Mouse (Mus musculus) thymus, adult 2 months (tissue): ENCODE data around the gene Cep104. TPM values are rescaled to one million over a fixed set of nuclear protein-coding genes. Genes with fewer than 3 reads are reported as not detected.

Experiments
- DNase-seq: peaks from one replicate; pipeline ENCODE4 v3.0.0; 2021
- H3K27ac ChIP-seq: fragments of 200-500 bp; 2 replicates; pipeline ENCODE4 v1.5.1; 2012; ENCODE audit warnings: low read length, control low read depth; ENCODE audit not compliant: control insufficient read depth, insufficient read depth
- H3K27me3 ChIP-seq: fragments of 200-500 bp; 2 replicates; pipeline ENCODE4 v1.6.1; 2012; ENCODE audit warnings: mild to moderate bottlenecking, low read length, moderate library complexity, mixed read lengths; ENCODE audit not compliant: control insufficient read depth, insufficient read depth
- H3K36me3 ChIP-seq: fragments of 200-500 bp; 2 replicates; pipeline ENCODE4 v1.6.1; 2012; ENCODE audit warnings: mild to moderate bottlenecking, low read length, moderate library complexity; ENCODE audit not compliant: control insufficient read depth, insufficient read depth
- H3K4me1 ChIP-seq: fragments of 200-500 bp; replicated peaks from 2 replicates; pipeline ENCODE4 v1.6.1; 2012; ENCODE audit warnings: low read length; ENCODE audit not compliant: control insufficient read depth, insufficient read depth
- H3K4me3 ChIP-seq: fragments of 200-500 bp; 2 replicates; pipeline ENCODE4 v1.5.1; 2012; ENCODE audit warnings: mild to moderate bottlenecking, low read length, control low read depth, moderate library complexity; ENCODE audit not compliant: control insufficient read depth, insufficient read depth
- CTCF ChIP-seq: fragments of 200-500 bp; IDR thresholded peaks from 2 replicates; pipeline ENCODE4 v1.5.1; 2012; ENCODE audit warnings: mild to moderate bottlenecking, control low read depth, low read length, moderate library complexity, borderline replicate concordance; ENCODE audit not compliant: control insufficient read depth, poor library complexity, insufficient read depth; ENCODE audit errors: extremely low read depth
- POLR2A ChIP-seq: fragments of 200-500 bp; IDR thresholded peaks from 2 replicates; pipeline ENCODE4 v1.6.1; 2012; ENCODE audit warnings: mild to moderate bottlenecking, low read length, control low read depth, moderate library complexity; ENCODE audit not compliant: control insufficient read depth, poor library complexity, insufficient read depth; ENCODE audit errors: extremely low read depth
- WGBS: fragments of 180-500 bp; shearing (Covaris S2); methylation state at CpG from one replicate; pipeline ENCODE4 v1.1.7; 2018; 5-methylcytosine and 5-hydroxymethylcytosine counted together
- polyA plus RNA-seq: library from polyadenylated mRNA; depleted of rRNA; stranded (reverse); fragments of >200 nt; gene quantifications from 2 replicates; pipeline ENCODE4 v1.2.3, GENCODE M21; 2012

Gene Cep104
- polyA plus RNA-seq, 1 experiment, result 24.5 TPM

- peaks cover 5% of the 10 kb centered on the region for H3K4me1 ChIP-seq
- H3K27ac ChIP-seq, result peak overlapping the region; percentile 13; the same call in 1 of the 2 replicates
- H3K27me3 ChIP-seq, result no peaks in the 10 kb centered on the region
- TF ChIP-seq CTCF, result no peak
- no peak for TF ChIP-seq POLR2A
- peak overlapping the region; percentile 74 for H3K4me3 ChIP-seq
- under 1% methylated on average over 37 of the region's 37 CpGs for WGBS
- peaks cover 12% of the 10 kb centered on the region; the same call in 1 of the 2 replicates for H3K36me3 ChIP-seq
- no peak for DNase-seq
These were observed 17.3 kb upstream of the Cep104 start for GRCm38 (mm10) chr4:153957444-153958250.

GRCm38 (mm10) chr4:153962631-153963030, 12.4 kb upstream of the Cep104 start:
- DNase-seq, result no peak
- H3K27ac ChIP-seq, result no peak overlapping the region
- peaks cover 12% of the 10 kb centered on the region; the same call in 1 of the 2 replicates for H3K36me3 ChIP-seq
- H3K4me1 ChIP-seq, result peaks cover 5% of the 10 kb centered on the region
- no peaks in the 10 kb centered on the region for H3K27me3 ChIP-seq
- H3K4me3 ChIP-seq, result no peak overlapping the region
- 95% methylated on average over 7 of the region's 7 CpGs for WGBS
- TF ChIP-seq POLR2A (no peak), CTCF (no peak)

- no peak overlapping the region for H3K4me3 ChIP-seq
- no peaks in the 10 kb centered on the region for H3K4me1 ChIP-seq
- DNase-seq, result no peak
- no peaks in the 10 kb centered on the region for H3K27me3 ChIP-seq
- peaks cover 9% of the 10 kb centered on the region for H3K36me3 ChIP-seq
- no peak for TF ChIP-seq POLR2A
- TF ChIP-seq CTCF, result no peak
- 92% methylated on average over 5 of the region's 5 CpGs for WGBS
- no peak overlapping the region for H3K27ac ChIP-seq
These were observed 8.3 kb upstream of the Cep104 start for GRCm38 (mm10) chr4:153966651-153967050.

GRCm38 (mm10) chr4:153967556-153967955, 7.4 kb upstream of the Cep104 start:
- no peaks in the 10 kb centered on the region for H3K4me1 ChIP-seq
- WGBS, result 91% methylated on average over 2 of the region's 2 CpGs
- H3K27me3 ChIP-seq, result no peaks in the 10 kb centered on the region
- H3K36me3 ChIP-seq, result peaks cover 6% of the 10 kb centered on the region
- no peak overlapping the region for H3K4me3 ChIP-seq
- no peak overlapping the region for H3K27ac ChIP-seq
- TF ChIP-seq POLR2A, result no peak
- no peak for TF ChIP-seq CTCF
- DNase-seq, result no peak

- Histone ChIP-seq H3K4me1 (no peaks in the 10 kb centered on the region), H3K27ac (no peak overlapping the region), H3K27me3 (no peaks in the 10 kb centered on the region), H3K4me3 (no peak overlapping the region), H3K36me3 (peaks cover 5% of the 10 kb centered on the region)
- WGBS, result 93% methylated on average over 2 of the region's 2 CpGs
- TF ChIP-seq POLR2A (no peak), CTCF (no peak)
- DNase-seq, result no peak
These were observed 6.9 kb upstream of the Cep104 start for GRCm38 (mm10) chr4:153968063-153968462.

- Histone ChIP-seq H3K4me1 (peaks cover 9% of the 10 kb centered on the region), H3K27ac (no peak overlapping the region), H3K4me3 (peak overlapping the region; percentile 95), H3K36me3 (peaks cover 5% of the 10 kb centered on the region), H3K27me3 (no peaks in the 10 kb centered on the region)
- under 1% methylated on average over 33 of the region's 33 CpGs for WGBS
- DNase-seq, result no peak
- TF ChIP-seq CTCF (no peak), POLR2A (no peak)
These were observed 283 bp downstream of the Cep104 start for GRCm38 (mm10) chr4:153975292-153975662.

- WGBS, result 30% methylated on average over 6 of the region's 6 CpGs
- DNase-seq, result no peak
- H3K4me3 ChIP-seq, result peak overlapping the region; percentile 10; the same call in 1 of the 2 replicates
- H3K4me1 ChIP-seq, result peaks cover 9% of the 10 kb centered on the region
- H3K27me3 ChIP-seq, result no peaks in the 10 kb centered on the region
- H3K27ac ChIP-seq, result no peak overlapping the region
- H3K36me3 ChIP-seq, result peaks cover 5% of the 10 kb centered on the region
- no peak for TF ChIP-seq POLR2A
These were observed 774 bp downstream of the Cep104 start for GRCm38 (mm10) chr4:153975768-153976167.
